In the genomic region with DNA sequence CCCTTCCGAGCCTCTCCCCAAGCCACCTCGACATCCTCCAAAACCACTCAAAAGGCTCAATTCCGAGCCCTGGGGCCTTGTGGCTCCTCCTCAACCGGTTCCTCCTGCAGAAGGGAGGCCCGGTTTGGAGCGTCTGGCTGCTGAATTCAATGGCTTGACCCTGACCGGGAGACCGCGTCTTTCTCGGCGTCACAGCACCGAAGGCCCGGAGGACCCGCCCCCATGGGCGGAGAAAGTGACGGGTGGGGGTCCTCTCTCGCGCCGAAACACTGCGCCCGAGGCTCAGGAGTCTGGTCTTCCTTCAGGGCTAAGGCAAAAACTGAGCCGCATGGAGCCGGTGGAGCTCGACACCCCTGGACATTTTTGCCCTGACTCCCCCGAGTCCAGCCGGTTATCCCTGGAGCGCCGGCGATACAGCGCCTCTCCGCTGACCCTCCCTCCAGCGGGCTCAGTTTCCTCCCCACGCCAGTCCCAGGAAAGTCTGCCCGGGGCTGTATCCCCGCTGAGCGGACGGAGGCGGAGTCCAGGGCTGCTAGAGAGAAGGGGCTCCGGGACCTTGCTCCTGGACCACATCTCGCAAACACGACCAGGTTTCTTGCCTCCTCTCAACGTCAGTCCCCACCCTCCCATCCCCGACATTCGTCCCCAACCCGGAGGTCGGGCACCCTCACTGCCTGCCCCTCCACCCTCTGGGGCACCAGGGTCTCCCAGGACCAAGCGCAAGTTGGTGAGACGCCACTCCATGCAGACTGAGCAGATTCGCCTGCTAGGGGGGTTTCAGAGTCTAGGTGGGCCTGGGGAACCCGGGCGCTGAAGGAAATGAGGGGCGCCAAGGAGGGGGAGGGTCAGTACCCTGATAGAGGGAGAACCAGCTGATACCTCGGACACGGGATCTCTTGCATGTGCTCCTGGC, we compare ENCODE assay signal across 8 mouse cellular contexts. TPM values are rescaled to one million over a fixed set of nuclear protein-coding genes. Genes with fewer than 3 reads are reported as not detected.
A peak's percentile ranks its signal among the peaks of the same experiment; 100 is the strongest.
DNase-seq lines count a peak whose midpoint lies in the region; ATAC-seq and TF ChIP-seq lines count a peak whose summit lies in the region.

No protein-coding gene starts in this region.

- peaks cover 19% of the 10 kb centered on the region for H3K4me1 ChIP-seq in spleen, adult 2 months (ENCODE audit: control insufficient read depth, insufficient read depth, insufficient read length)
- peaks cover 24% of the 10 kb centered on the region for H3K4me1 ChIP-seq in intestine, embryonic 16.5 days (ENCODE audit: control insufficient read depth, insufficient read depth, low read length)
- H3K4me1 ChIP-seq in limb, embryonic 15.5 days: peaks cover 54% of the 10 kb centered on the region
- peaks cover 52% of the 10 kb centered on the region for H3K4me1 ChIP-seq in midbrain, embryonic 16.5 days (ENCODE audit: control insufficient read depth, insufficient read depth, low read length)

- no peaks in the 10 kb centered on the region for H3K36me3 ChIP-seq in spleen, adult 2 months (ENCODE audit: control insufficient read depth, insufficient read depth, low read length)
- no peaks in the 10 kb centered on the region for H3K36me3 ChIP-seq in intestine, embryonic 16.5 days (ENCODE audit: control insufficient read depth, insufficient read depth, low read length)
- H3K36me3 ChIP-seq in limb, embryonic 15.5 days: no peaks in the 10 kb centered on the region
- H3K36me3 ChIP-seq in midbrain, embryonic 16.5 days (ENCODE audit: control insufficient read depth, insufficient read depth, low read length): no peaks in the 10 kb centered on the region

- H3K9ac ChIP-seq in intestine, embryonic 16.5 days (ENCODE audit: low read depth, low read length): peak overlapping the region; percentile 72
- peak overlapping the region; percentile 60 for H3K9ac ChIP-seq in limb, embryonic 15.5 days
- peak overlapping the region; percentile 85 for H3K9ac ChIP-seq in midbrain, embryonic 16.5 days (ENCODE audit: low read depth, low read length)

- DNase-seq in spleen, adult 2 months (ENCODE audit: low read depth in 1 of 2, low spot score in 2 of 2): no peak
- DNase-seq in spleen, postnatal 36 days (ENCODE audit: low spot score in 2 of 2): no peak
- DNase-seq in cerebellum, postnatal 4 days (ENCODE audit: low spot score in 2 of 2): peak; percentile 52 to 62
- peak; percentile 99 for DNase-seq in heart, adult 11 months
- no peak for DNase-seq in T-cell, adult 2 months (ENCODE audit: low spot score)

- peak overlapping the region; percentile 47 for H3K4me3 ChIP-seq in spleen, adult 2 months (ENCODE audit: extremely low read depth, insufficient read depth, insufficient read length)
- peak overlapping the region; percentile 56 for H3K4me3 ChIP-seq in intestine, embryonic 16.5 days (ENCODE audit: low read length)
- H3K4me3 ChIP-seq in limb, embryonic 15.5 days: peak overlapping the region; percentile 55
- H3K4me3 ChIP-seq in midbrain, embryonic 16.5 days (ENCODE audit: low read depth, low read length): peak overlapping the region; percentile 57

- TF ChIP-seq CTCF in spleen, adult 2 months (IDR thresholded peaks at IDR 0.05; ENCODE audit: extremely low read depth, insufficient read depth, insufficient read length, insufficient replicate concordance): no peak

- no peak for ATAC-seq in intestine, embryonic 16.5 days
- no peak for ATAC-seq in limb, embryonic 15.5 days (ENCODE audit: insufficient number of reproducible peaks, low FRiP score, low TSS enrichment, low read depth)
- no peak for ATAC-seq in midbrain, embryonic 16.5 days

- peak overlapping the region; percentile 90 for H3K4me2 ChIP-seq in intestine, embryonic 16.5 days (ENCODE audit: low read depth, low read length)
- peak overlapping the region; percentile 95 for H3K4me2 ChIP-seq in limb, embryonic 15.5 days
- H3K4me2 ChIP-seq in midbrain, embryonic 16.5 days (ENCODE audit: low read length): peak overlapping the region; percentile 85

- no peaks in the 10 kb centered on the region for H3K9me3 ChIP-seq in intestine, embryonic 16.5 days (ENCODE audit: control insufficient read depth, low read length)
- H3K9me3 ChIP-seq in limb, embryonic 15.5 days: no peaks in the 10 kb centered on the region
- no peaks in the 10 kb centered on the region for H3K9me3 ChIP-seq in midbrain, embryonic 16.5 days (replicated peaks; ENCODE audit: control insufficient read depth, low read length, poor library complexity, severe bottlenecking)

- no peak for TF ChIP-seq POLR2A in spleen, adult 2 months (IDR thresholded peaks at IDR 0.05; ENCODE audit: low read depth, low read length)

- WGBS in spleen, adult 2 months: 9% methylated on average over 53 of the region's 54 CpGs
- 2% methylated on average over 51 of the region's 54 CpGs for WGBS in intestine, embryonic 16.5 days
- WGBS in limb, embryonic 15.5 days: 2% methylated on average over 54 of the region's 54 CpGs
- WGBS in midbrain, embryonic 16.5 days: 1% methylated on average over 54 of the region's 54 CpGs

- H3K27me3 ChIP-seq in spleen, adult 2 months (ENCODE audit: control insufficient read depth, insufficient read depth, low read length): peaks cover 28% of the 10 kb centered on the region
- H3K27me3 ChIP-seq in intestine, embryonic 16.5 days (replicated peaks; ENCODE audit: control insufficient read depth, insufficient read depth, low read length): peaks cover 20% of the 10 kb centered on the region
- H3K27me3 ChIP-seq in limb, embryonic 15.5 days: peaks cover 9% of the 10 kb centered on the region; the same call in 1 of the 2 replicates
- no peaks in the 10 kb centered on the region for H3K27me3 ChIP-seq in midbrain, embryonic 16.5 days (ENCODE audit: control insufficient read depth, insufficient read depth, low read depth, low read length)

- H3K27ac ChIP-seq in spleen, adult 2 months (ENCODE audit: insufficient read depth, low read length): no peak overlapping the region
- peak overlapping the region; percentile 66 for H3K27ac ChIP-seq in intestine, embryonic 16.5 days (ENCODE audit: low read length)
- H3K27ac ChIP-seq in limb, embryonic 15.5 days: peak overlapping the region; percentile 74
- H3K27ac ChIP-seq in midbrain, embryonic 16.5 days (ENCODE audit: low read length): peak overlapping the region; percentile 66

RNA-seq across cellular contexts. Expression of a gene that starts 2.0 kb away (rescaled TPM):
- 0.14 and 0.15 TPM in 2 replicates for polyA plus RNA-seq in spleen, adult 2 months (2012; rRNA removed)
- 2.0 and 2.1 TPM in 2 replicates for polyA plus RNA-seq in intestine, embryonic 16.5 days (2015; fragmentation: Nextera tagmentation; extraction: Ambion mirVana)
- 1.9 and 2.7 TPM in 2 replicates for polyA plus RNA-seq in limb, embryonic 15.5 days (2015; fragmentation: Nextera tagmentation; extraction: Ambion mirVana)
- 16.4 and 20.6 TPM in 2 replicates for polyA plus RNA-seq in midbrain, embryonic 16.5 days (2015; fragmentation: Nextera tagmentation; extraction: Ambion mirVana)

RNA-seq across cellular contexts. Expression of a gene that starts 2.5 kb away (rescaled TPM):
- 5.8 and 5.9 TPM in 2 replicates for polyA plus RNA-seq in spleen, adult 2 months (2012; rRNA removed)
- polyA plus RNA-seq in intestine, embryonic 16.5 days (2015; fragmentation: Nextera tagmentation; extraction: Ambion mirVana): 4.8 TPM in 2 replicates
- polyA plus RNA-seq in limb, embryonic 15.5 days (2015; fragmentation: Nextera tagmentation; extraction: Ambion mirVana): 7.7 and 9.4 TPM in 2 replicates
- polyA plus RNA-seq in midbrain, embryonic 16.5 days (2015; fragmentation: Nextera tagmentation; extraction: Ambion mirVana): 4.0 and 4.7 TPM in 2 replicates

RNA-seq across cellular contexts. Expression of a gene that starts 4.4 kb away (rescaled TPM):
- polyA plus RNA-seq in spleen, adult 2 months (2012; rRNA removed): 9.2 and 10.7 TPM in 2 replicates
- 23.1 and 24.4 TPM in 2 replicates for polyA plus RNA-seq in intestine, embryonic 16.5 days (2015; fragmentation: Nextera tagmentation; extraction: Ambion mirVana)
- 38.9 and 42.0 TPM in 2 replicates for polyA plus RNA-seq in limb, embryonic 15.5 days (2015; fragmentation: Nextera tagmentation; extraction: Ambion mirVana)
- polyA plus RNA-seq in midbrain, embryonic 16.5 days (2015; fragmentation: Nextera tagmentation; extraction: Ambion mirVana): 36.7 and 38.8 TPM in 2 replicates

RNA-seq across cellular contexts. Expression of a gene that starts 21.6 kb away (rescaled TPM):
- polyA plus RNA-seq in spleen, adult 2 months (2012; rRNA removed): 0.18 TPM in 1 of 2 replicates, not detected in the other
- 0.45 and 0.97 TPM in 2 replicates for polyA plus RNA-seq in intestine, embryonic 16.5 days (2015; fragmentation: Nextera tagmentation; extraction: Ambion mirVana)
- 0.82 and 1.2 TPM in 2 replicates for polyA plus RNA-seq in limb, embryonic 15.5 days (2015; fragmentation: Nextera tagmentation; extraction: Ambion mirVana)
- 1.6 and 1.8 TPM in 2 replicates for polyA plus RNA-seq in midbrain, embryonic 16.5 days (2015; fragmentation: Nextera tagmentation; extraction: Ambion mirVana)

RNA-seq across cellular contexts. Expression of a gene that starts 31.3 kb away (rescaled TPM):
- polyA plus RNA-seq in spleen, adult 2 months (2012; rRNA removed): 2.6 and 3.1 TPM in 2 replicates
- polyA plus RNA-seq in intestine, embryonic 16.5 days (2015; fragmentation: Nextera tagmentation; extraction: Ambion mirVana): 100 and 103 TPM in 2 replicates
- 102 and 120 TPM in 2 replicates for polyA plus RNA-seq in limb, embryonic 15.5 days (2015; fragmentation: Nextera tagmentation; extraction: Ambion mirVana)
- 118 and 123 TPM in 2 replicates for polyA plus RNA-seq in midbrain, embryonic 16.5 days (2015; fragmentation: Nextera tagmentation; extraction: Ambion mirVana)

Comparison
In these comparisons a context has a peak if more than half of its experiments do, and no peak if none do; other contexts are left out.
1. DNase-seq: peak in cerebellum, postnatal 4 days (2 of 2) and heart, adult 11 months (single experiment); none in spleen, adult 2 months (0 of 2), spleen, postnatal 36 days (0 of 2) and T-cell, adult 2 months (single experiment).
2. Peak in every context shown above with its lines, with median percentiles within 50 percentile points of each other: H3K4me3 ChIP-seq, H3K4me2 ChIP-seq and H3K9ac ChIP-seq.